Mouse (Mus musculus) C2C12 (cell line): ENCODE measurements at regions not wholly inside any gene's neighbourhood (a gene's known extent, or its start where the extent isn't known, plus 50 kb on each side); places are given as distances from the start of the nearest gene placed in this dataset.

Experiments
- CTCF ChIP-seq: IDR thresholded peaks from one replicate; pipeline ENCODE4 v1.5.1; 2011; ENCODE audit not compliant: control insufficient read depth, insufficient read depth, insufficient read length
- MAX ChIP-seq: IDR thresholded peaks from one replicate; pipeline ENCODE4 v1.6.1; 2011; ENCODE audit warnings: mild to moderate bottlenecking, control low read depth
- MYOG ChIP-seq: IDR thresholded peaks from one replicate; pipeline ENCODE4 v1.6.1; 2011; ENCODE audit not compliant: control insufficient read depth, insufficient read length; ENCODE audit errors: extremely low read depth
- USF1 ChIP-seq: IDR thresholded peaks from one replicate; pipeline ENCODE4 v1.6.1; 2011; ENCODE audit warnings: low read depth, mild to moderate bottlenecking, control low read depth, moderate library complexity

DNA sequence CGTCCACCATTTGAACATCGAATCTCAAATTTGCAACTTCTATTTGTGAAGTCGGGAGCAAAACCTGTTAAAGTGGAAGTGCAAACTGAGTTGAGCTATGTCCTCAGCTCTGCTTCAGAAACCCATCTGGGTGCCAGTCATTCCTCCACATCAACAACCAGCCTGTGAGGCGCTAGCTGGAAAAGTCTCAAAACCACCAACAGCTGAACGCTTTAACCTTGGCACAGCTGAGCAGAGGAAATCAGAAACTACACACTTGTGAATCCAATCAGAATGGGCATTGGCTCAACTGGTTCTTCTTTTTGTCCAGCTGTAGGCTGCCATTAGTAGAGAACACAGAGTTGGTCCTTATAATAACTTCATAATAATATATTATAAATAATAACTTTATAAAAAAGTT is 651.5 kb downstream of the Nr2f2 start:
- TF ChIP-seq CTCF (no peak), USF1 (no peak), MYOG (no peak), MAX (no peak)
